Mouse (Mus musculus) liver, adult 2 months (tissue): ENCODE data around the gene Defa35. TPM values are rescaled to one million over a fixed set of nuclear protein-coding genes. Genes with fewer than 3 reads are reported as not detected.
A peak's percentile ranks its signal among the peaks of the same experiment; 100 is the strongest.
"Not testable (repeated sequence)": the region's sequence is repeated elsewhere in the genome, so short reads cannot be mapped to it uniquely, and the experiment has no call there.

Experiments
- DNase-seq: peaks from one replicate; pipeline ENCODE4 v3.0.0-alpha.2; 2011; ENCODE audit warnings: low read depth, low spot score; ENCODE audit errors: extremely low read depth
- H3K27ac ChIP-seq: fragments of 200-500 bp; replicated peaks from 2 replicates; pipeline ENCODE4 v1.5.1; 2012; ENCODE audit warnings: low read depth, mild to moderate bottlenecking, control low read depth, inconsistent platforms, low read length; ENCODE audit not compliant: insufficient read depth
- H3K27me3 ChIP-seq: fragments of 200-500 bp; 2 replicates; pipeline ENCODE4 v1.6.1; 2012; ENCODE audit warnings: mild to moderate bottlenecking, moderate library complexity, low read length, inconsistent platforms; ENCODE audit not compliant: control insufficient read depth, insufficient read depth
- H3K36me3 ChIP-seq: fragments of 200-500 bp; 2 replicates; pipeline ENCODE4 v1.6.1; 2012; ENCODE audit warnings: low read length, inconsistent platforms; ENCODE audit not compliant: control insufficient read depth, insufficient read depth
- H3K4me1 ChIP-seq: fragments of 200-500 bp; 2 replicates; pipeline ENCODE4 v1.6.1; 2011; ENCODE audit warnings: low read length; ENCODE audit not compliant: control insufficient read depth, insufficient read depth
- H3K4me3 ChIP-seq: fragments of 200-500 bp; 2 replicates; pipeline ENCODE4 v1.5.1; 2011; ENCODE audit warnings: low read depth, mild to moderate bottlenecking, control low read depth, low read length, moderate library complexity; ENCODE audit not compliant: insufficient read depth
- H3K79me2 ChIP-seq: fragments of 200-500 bp; 2 replicates; pipeline ENCODE4 v1.6.1; 2012; ENCODE audit warnings: inconsistent platforms, mild to moderate bottlenecking, low read length, moderate library complexity; ENCODE audit not compliant: control insufficient read depth, insufficient read depth
- H3K9ac ChIP-seq: fragments of 200-500 bp; 2 replicates; pipeline ENCODE4 v1.6.1; 2012; ENCODE audit warnings: low read depth, mild to moderate bottlenecking, control low read depth, inconsistent platforms, low read length
- CTCF ChIP-seq: fragments of 200-500 bp; IDR thresholded peaks from 2 replicates; pipeline ENCODE4 v1.5.1; 2011; ENCODE audit warnings: low read depth, low read length, control low read depth
- POLR2A ChIP-seq: fragments of 200-500 bp; IDR thresholded peaks from 2 replicates; pipeline ENCODE4 v1.6.1; 2011; ENCODE audit warnings: low read length, control low read depth; ENCODE audit not compliant: insufficient read depth; ENCODE audit errors: extremely low read depth
- WGBS: fragments of 180-500 bp; shearing (Covaris S2); methylation state at CpG from one replicate; pipeline ENCODE4 v1.1.7; 2018; 5-methylcytosine and 5-hydroxymethylcytosine counted together
- polyA plus RNA-seq: library from polyadenylated mRNA; depleted of rRNA; stranded (reverse); fragments of >200 nt; gene quantifications from 2 replicates; pipeline ENCODE4 v1.2.3, GENCODE M21; 2012; rRNA removed
- total RNA-seq: library from RNA; depleted of rRNA; stranded (reverse); fragments of >200 nt; gene quantifications from 2 replicates; pipeline ENCODE4 v1.2.3, GENCODE M21; 2014; rRNA removed

Gene Defa35
- not detected in 2 replicates for total RNA-seq
- not detected in 2 replicates for polyA plus RNA-seq

DNA sequence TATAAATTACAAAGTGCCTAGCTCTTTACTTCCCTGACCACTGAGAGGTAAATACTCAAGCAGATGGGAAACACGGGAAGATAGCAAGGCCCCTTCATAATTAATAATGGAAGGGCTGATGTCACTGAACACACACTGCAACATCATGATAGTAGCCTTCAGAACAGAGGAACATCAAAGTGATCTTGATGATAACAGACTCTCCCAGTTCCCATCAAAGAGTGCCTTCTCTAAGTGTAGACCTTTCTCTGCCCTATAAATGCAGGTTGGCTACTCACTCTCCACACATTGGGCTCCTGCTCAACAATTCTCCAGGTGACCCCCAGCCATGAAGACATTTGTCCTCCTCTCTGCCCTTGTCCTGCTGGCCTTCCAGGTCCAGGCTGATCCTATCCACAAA is at the start of gene Defa35:
TSS of gene Defa35 (plus strand) at position 301 of the 400 bp plus-strand sequence.
- not testable (repeated sequence) for DNase-seq, H3K9ac ChIP-seq, H3K27ac ChIP-seq, H3K4me3 ChIP-seq, H3K4me1 ChIP-seq, H3K36me3 ChIP-seq, H3K79me2 ChIP-seq, H3K27me3 ChIP-seq
- 44% methylated on average over 1 of the region's 1 CpGs for WGBS

GRCm38 (mm10) chr8:21025245-21025644 is 39.6 kb upstream of the Defa35 start, which contains the start of gene Defa21:
Gene Defa21 (plus strand): TSS chr8:21025545.
- H3K4me1 ChIP-seq, H3K4me3 ChIP-seq, H3K9ac ChIP-seq, H3K27me3 ChIP-seq, H3K36me3 ChIP-seq, H3K27ac ChIP-seq, DNase-seq, H3K79me2 ChIP-seq: not testable (repeated sequence)
- no CpG with 5 or more reads among the region's 1 CpGs for WGBS

DNA sequence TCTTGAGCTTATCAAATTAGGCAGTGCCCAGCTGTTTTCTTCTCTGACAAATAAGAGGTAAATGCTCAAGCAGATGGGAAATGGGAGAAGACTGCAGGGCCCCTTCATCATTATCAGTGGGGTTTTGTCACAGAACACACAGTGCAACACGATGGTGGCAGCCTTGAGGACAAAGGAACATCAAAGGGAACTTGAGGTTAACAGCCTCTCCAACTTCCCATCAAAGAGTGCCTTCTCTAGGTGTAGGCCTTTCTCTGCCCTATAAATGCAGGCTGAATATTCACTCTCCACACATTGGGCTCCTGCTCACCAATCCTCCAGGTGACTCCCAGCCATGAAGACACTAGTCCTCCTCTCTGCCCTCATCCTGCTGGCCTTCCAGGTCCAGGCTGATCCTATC is 10.1 kb upstream of the Defa35 start, which contains the start of gene Defa23:
TSS of gene Defa23 (plus strand) at position 301 of the 400 bp plus-strand sequence.
- H3K4me1 ChIP-seq, H3K9ac ChIP-seq, H3K4me3 ChIP-seq, DNase-seq, H3K27ac ChIP-seq, H3K36me3 ChIP-seq, H3K27me3 ChIP-seq, H3K79me2 ChIP-seq: not testable (repeated sequence)
- no CpG with 5 or more reads among the region's 1 CpGs for WGBS

GRCm38 (mm10) chr8:21084142-21084541 is 19.3 kb downstream of the Defa35 start, which contains the start of gene Defa25:
Gene Defa25 (plus strand): TSS chr8:21084442.
- not testable (repeated sequence) for H3K27me3 ChIP-seq, H3K79me2 ChIP-seq, DNase-seq, H3K36me3 ChIP-seq, H3K27ac ChIP-seq, H3K4me3 ChIP-seq, H3K9ac ChIP-seq, H3K4me1 ChIP-seq

GRCm38 (mm10) chr8:21093106-21093505 is 28.3 kb downstream of the Defa35 start:
- Histone ChIP-seq H3K9ac (no peak overlapping the region), H3K4me1 (no peaks in the 10 kb centered on the region), H3K27ac (no peak overlapping the region), H3K79me2 (no peaks in the 10 kb centered on the region), H3K27me3 (no peaks in the 10 kb centered on the region), H3K4me3 (no peak overlapping the region), H3K36me3 (no peaks in the 10 kb centered on the region)
- 31% methylated on average over 4 of the region's 4 CpGs for WGBS
- TF ChIP-seq CTCF: no peak; the same call in 1 of the 2 replicates
- TF ChIP-seq POLR2A: no peak
- peak; percentile 27 for DNase-seq

- H3K4me1 ChIP-seq, H3K9ac ChIP-seq, H3K4me3 ChIP-seq, H3K79me2 ChIP-seq, H3K27ac ChIP-seq, H3K36me3 ChIP-seq, DNase-seq, H3K27me3 ChIP-seq: not testable (repeated sequence)
- WGBS: 38% methylated on average over 1 of the region's 2 CpGs
Measured at GRCm38 (mm10) chr8:21095950-21096349, 31.1 kb downstream of the Defa35 start, which contains the start of gene Gm14851. Gene Gm14851 (minus strand): TSS chr8:21096050.

Other genes with a start within 250 kb of the Defa35 start
- not detected in 2 replicates for gene Defb33, start 172.4 kb upstream of the Defa35 start, total RNA-seq
- gene Defb33, start 172.4 kb upstream of the Defa35 start, polyA plus RNA-seq: not detected in 2 replicates
- not detected in 2 replicates for gene Gm15056, start 162.4 kb upstream of the Defa35 start, total RNA-seq
- gene Gm15056, start 162.4 kb upstream of the Defa35 start, polyA plus RNA-seq: not detected in 2 replicates
- gene Gm6040, start 143.0 kb upstream of the Defa35 start, total RNA-seq: not detected in 2 replicates
- not detected in 2 replicates for gene Gm6040, start 143.0 kb upstream of the Defa35 start, polyA plus RNA-seq
- not detected in 2 replicates for gene AY761185, start 120.3 kb upstream of the Defa35 start, total RNA-seq
- not detected in 2 replicates for gene AY761185, start 120.3 kb upstream of the Defa35 start, polyA plus RNA-seq
- gene Defa21, start 39.5 kb upstream of the Defa35 start, total RNA-seq: not detected in 2 replicates
- gene Defa21, start 39.5 kb upstream of the Defa35 start, polyA plus RNA-seq: not detected in 2 replicates
- gene Defa23, start 10.0 kb upstream of the Defa35 start, total RNA-seq: not detected in 2 replicates
- gene Defa23, start 10.0 kb upstream of the Defa35 start, polyA plus RNA-seq: not detected in 2 replicates
- not detected in 2 replicates for gene Defa25, start 19.4 kb downstream of the Defa35 start, total RNA-seq
- not detected in 2 replicates for gene Defa25, start 19.4 kb downstream of the Defa35 start, polyA plus RNA-seq
- gene Gm14851, start 31.0 kb downstream of the Defa35 start, total RNA-seq: not detected in 2 replicates
- not detected in 2 replicates for gene Gm14851, start 31.0 kb downstream of the Defa35 start, polyA plus RNA-seq
- gene Defa30, start 69.6 kb downstream of the Defa35 start, total RNA-seq: not detected in 2 replicates
- not detected in 2 replicates for gene Defa30, start 69.6 kb downstream of the Defa35 start, polyA plus RNA-seq
- gene Defa22, start 97.2 kb downstream of the Defa35 start, total RNA-seq: not detected in 2 replicates
- not detected in 2 replicates for gene Defa22, start 97.2 kb downstream of the Defa35 start, polyA plus RNA-seq
- gene Defa31, start 126.6 kb downstream of the Defa35 start, total RNA-seq: not detected in 2 replicates
- gene Defa31, start 126.6 kb downstream of the Defa35 start, polyA plus RNA-seq: not detected in 2 replicates
- not detected in 2 replicates for gene Gm15293, start 136.5 kb downstream of the Defa35 start, total RNA-seq
- not detected in 2 replicates for gene Gm15293, start 136.5 kb downstream of the Defa35 start, polyA plus RNA-seq
- gene Gm15292, start 184.7 kb downstream of the Defa35 start, total RNA-seq: not detected in 2 replicates
- not detected in 2 replicates for gene Gm15292, start 184.7 kb downstream of the Defa35 start, polyA plus RNA-seq